In genomic region chr12:5107795-5108194, GRCm38 (mm10) we compare ENCODE assay signal across 16 mouse cellular contexts.
DNase-seq lines count a peak whose midpoint lies in the region; ATAC-seq and TF ChIP-seq lines count a peak whose summit lies in the region.
"Had no signal": no experiment of that assay in that cellular context is flagged by ENCODE, and none has a peak within 500 bp of the region (broad histone marks: within the 10 kb centered on the region; RNA-seq: fewer than 3 reads in every experiment).

No protein-coding gene starts in this region.

- peak overlapping the region; percentile 20; the same call in 1 of the 2 replicates for H3K27ac ChIP-seq in hindbrain, embryonic 14.5 days
- H3K27ac ChIP-seq in hindbrain, postnatal 0 days: no peak overlapping the region
- H3K27ac ChIP-seq in kidney, embryonic 16.5 days (ENCODE audit: low read length): no peak overlapping the region; the same call in 1 of the 2 replicates
- H3K27ac ChIP-seq in neural tube, embryonic 13.5 days (replicated peaks): peak overlapping the region; percentile 49; the same call in 1 of the 2 replicates
- H3K27ac ChIP-seq: embryonic facial prominence, embryonic 12.5 days; forebrain, embryonic 12.5 days; heart, embryonic 10.5 days had no signal

- no peak overlapping the region for H3K9ac ChIP-seq in hindbrain, embryonic 14.5 days
- no peak overlapping the region for H3K9ac ChIP-seq in hindbrain, postnatal 0 days (replicated peaks; ENCODE audit: low read length)
- H3K9ac ChIP-seq in kidney, embryonic 16.5 days (replicated peaks; ENCODE audit: low read length): no peak overlapping the region
- H3K9ac ChIP-seq in neural tube, embryonic 13.5 days: no peak overlapping the region
- H3K9ac ChIP-seq: embryonic facial prominence, embryonic 12.5 days; forebrain, embryonic 12.5 days had no signal

- TF ChIP-seq CTCF in hindbrain, postnatal 0 days (IDR thresholded peaks at IDR 0.05; ENCODE audit: low read depth): no peak

- no peaks in the 10 kb centered on the region for H3K27me3 ChIP-seq in hindbrain, embryonic 14.5 days (ENCODE audit: control insufficient read depth, insufficient read depth, low read length)
- H3K27me3 ChIP-seq in hindbrain, postnatal 0 days (ENCODE audit: insufficient read depth, low read length): no peaks in the 10 kb centered on the region
- H3K27me3 ChIP-seq in kidney, embryonic 16.5 days (ENCODE audit: insufficient read depth, low read length): no peaks in the 10 kb centered on the region
- no peaks in the 10 kb centered on the region for H3K27me3 ChIP-seq in neural tube, embryonic 13.5 days
- H3K27me3 ChIP-seq: embryonic facial prominence, embryonic 12.5 days; forebrain, embryonic 12.5 days had no signal

- 51% methylated on average over 2 of the region's 2 CpGs for WGBS in hindbrain, embryonic 14.5 days
- WGBS in hindbrain, postnatal 0 days: 69% methylated on average over 2 of the region's 2 CpGs
- 15% methylated on average over 2 of the region's 2 CpGs for WGBS in kidney, embryonic 16.5 days
- 59% methylated on average over 2 of the region's 2 CpGs for WGBS in neural tube, embryonic 13.5 days

- peaks cover 5% of the 10 kb centered on the region; the same call in 1 of the 2 replicates for H3K36me3 ChIP-seq in hindbrain, embryonic 14.5 days (replicated peaks; ENCODE audit: control insufficient read depth, insufficient read depth)
- H3K36me3 ChIP-seq in hindbrain, postnatal 0 days (ENCODE audit: insufficient read depth, low read length): no peaks in the 10 kb centered on the region
- H3K36me3 ChIP-seq in kidney, embryonic 16.5 days (ENCODE audit: insufficient read depth, low read length): no peaks in the 10 kb centered on the region
- H3K36me3 ChIP-seq in neural tube, embryonic 13.5 days: peaks cover 16% of the 10 kb centered on the region; the same call in 1 of the 2 replicates
- H3K36me3 ChIP-seq: embryonic facial prominence, embryonic 12.5 days; forebrain, embryonic 12.5 days; heart, embryonic 10.5 days had no signal

- intact Hi-C loops in left cerebral cortex, postnatal 10 days (cut with DNase I): no loop called here

- no peak for ATAC-seq in hindbrain, embryonic 14.5 days (ENCODE audit: low FRiP score)
- no peak for ATAC-seq in hindbrain, postnatal 0 days
- ATAC-seq in kidney, embryonic 16.5 days (ENCODE audit: low FRiP score, low TSS enrichment): peak; percentile 53; the same call in 1 of the 2 replicates
- no peak for ATAC-seq in neural tube, embryonic 13.5 days (ENCODE audit: low read depth)
- ATAC-seq: forebrain, embryonic 16.5 days had no signal

- no peak overlapping the region for H3K4me3 ChIP-seq in hindbrain, embryonic 14.5 days (replicated peaks; ENCODE audit: low read length)
- H3K4me3 ChIP-seq in hindbrain, postnatal 0 days (ENCODE audit: low read length): no peak overlapping the region
- no peak overlapping the region for H3K4me3 ChIP-seq in kidney, embryonic 16.5 days (ENCODE audit: low read length)
- no peak overlapping the region for H3K4me3 ChIP-seq in neural tube, embryonic 13.5 days
- H3K4me3 ChIP-seq: embryonic facial prominence, embryonic 12.5 days; forebrain, embryonic 12.5 days; heart, embryonic 10.5 days had no signal

- DNase-seq in hindbrain, embryonic 14.5 days (ENCODE audit: low spot score): no peak
- DNase-seq in hindbrain, postnatal 0 days (ENCODE audit: low spot score): no peak
- no peak for DNase-seq in kidney, adult 9 months
- DNase-seq in neural tube, embryonic 10.5 days (ENCODE audit: extremely low spot score, low spot score): no peak
- DNase-seq in left cerebral cortex, postnatal 10 days (ENCODE audit: extremely low spot score in 1 of 2, low spot score in 2 of 2): no peak
- DNase-seq: adrenal gland, postnatal 36 days; cerebellum, adult 2 months; cerebellum, postnatal 10 days; gastrocnemius, postnatal 10 days; heart, adult 18-20 months had no signal

- H3K4me1 ChIP-seq in hindbrain, embryonic 14.5 days (replicated peaks; ENCODE audit: control insufficient read depth, insufficient read depth, low read length): no peaks in the 10 kb centered on the region
- H3K4me1 ChIP-seq in hindbrain, postnatal 0 days (ENCODE audit: insufficient read depth, low read length): 0 out of 2 replicates have a peak, but pooled peaks cover 3% of the 10 kb centered on the region
- H3K4me1 ChIP-seq in kidney, embryonic 16.5 days (ENCODE audit: insufficient read depth, low read length): 0 out of 2 replicates have a peak, but pooled peaks cover 5% of the 10 kb centered on the region
- peaks cover 20% of the 10 kb centered on the region for H3K4me1 ChIP-seq in neural tube, embryonic 13.5 days (replicated peaks)
- H3K4me1 ChIP-seq: forebrain, embryonic 12.5 days; heart, embryonic 10.5 days had no signal

- no peak overlapping the region for H3K4me2 ChIP-seq in hindbrain, embryonic 14.5 days (replicated peaks)
- H3K4me2 ChIP-seq in hindbrain, postnatal 0 days (ENCODE audit: low read depth, low read length): no peak overlapping the region
- H3K4me2 ChIP-seq in kidney, embryonic 16.5 days (replicated peaks; ENCODE audit: low read depth, low read length): no peak overlapping the region
- H3K4me2 ChIP-seq in neural tube, embryonic 13.5 days: no peak overlapping the region
- H3K4me2 ChIP-seq: embryonic facial prominence, embryonic 12.5 days; forebrain, embryonic 12.5 days had no signal

- H3K9me3 ChIP-seq in hindbrain, embryonic 14.5 days (ENCODE audit: control insufficient read depth, low read length): no peaks in the 10 kb centered on the region
- H3K9me3 ChIP-seq in hindbrain, postnatal 0 days (ENCODE audit: low read length): no peaks in the 10 kb centered on the region
- H3K9me3 ChIP-seq in kidney, embryonic 16.5 days (ENCODE audit: low read length): no peaks in the 10 kb centered on the region
- H3K9me3 ChIP-seq in neural tube, embryonic 13.5 days: no peaks in the 10 kb centered on the region
- H3K9me3 ChIP-seq: embryonic facial prominence, embryonic 12.5 days; forebrain, embryonic 12.5 days; heart, embryonic 10.5 days had no signal

Comparison
In these comparisons a context has a peak if more than half of its experiments do, and no peak if none do; other contexts are left out.
1. H3K27ac ChIP-seq: peak in hindbrain, embryonic 14.5 days (single experiment) and neural tube, embryonic 13.5 days (single experiment); none in hindbrain, postnatal 0 days (single experiment) and kidney, embryonic 16.5 days (single experiment).